Mouse (Mus musculus): Measurements from ENCODE around the gene Rabgef1.

DNA sequence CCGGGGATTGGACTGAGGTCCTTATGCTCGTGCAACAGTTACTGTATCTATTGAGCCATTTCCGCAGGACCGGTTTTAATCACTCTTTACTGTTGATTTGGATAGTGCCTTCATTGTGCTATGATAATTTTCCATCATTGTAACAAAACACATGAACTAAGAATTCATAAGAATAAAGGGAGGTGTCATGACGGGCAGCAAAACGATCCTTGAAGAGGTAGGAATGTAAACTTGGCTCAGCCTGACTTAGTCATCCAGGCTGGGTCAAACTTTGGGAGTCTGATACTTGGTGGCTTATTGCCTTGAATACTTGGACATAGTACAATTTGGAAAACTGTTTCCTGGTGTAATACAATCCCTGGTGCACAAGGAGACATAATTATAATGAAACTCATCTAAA, 13.7 kb downstream of the Rabgef1 start:
- no peak for TF ChIP-seq CTCF (IDR thresholded peaks at IDR 0.05; ENCODE audit: low read depth)
- TF ChIP-seq EP300 (IDR thresholded peaks at IDR 0.05; ENCODE audit: low read depth) = no peak
